Mouse (Mus musculus): ENCODE measurements at regions not wholly inside any gene's neighbourhood (a gene's known extent, or its start where the extent isn't known, plus 50 kb on each side); places are given as distances from the start of the nearest gene placed in this dataset.

DNA sequence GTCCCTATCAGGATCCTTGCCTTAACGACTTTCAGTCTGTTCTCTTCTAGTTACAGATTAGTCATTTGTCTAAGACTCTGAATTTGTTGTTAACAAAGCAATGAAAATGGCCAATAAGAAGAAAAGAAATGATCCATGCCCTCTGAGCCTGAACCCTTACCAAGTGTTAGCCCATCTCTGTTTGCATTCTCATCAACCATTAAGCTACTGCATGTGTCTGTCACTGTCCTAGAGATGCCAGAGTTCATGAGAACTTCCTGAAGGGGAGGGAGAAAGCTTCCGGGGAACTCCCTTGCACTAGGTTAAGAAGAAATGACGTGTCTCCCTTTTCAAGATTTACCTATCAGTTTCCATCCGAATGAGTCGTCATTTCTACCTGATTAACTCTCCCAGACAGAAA lies 106.7 kb upstream of the Zfp462 start:
- Histone ChIP-seq H3K27me3 (ENCODE audit: control insufficient read depth, insufficient read depth, low read length, poor library complexity, severe bottlenecking) (no peaks in the 10 kb centered on the region), H3K9me3 (replicated peaks; ENCODE audit: control insufficient read depth, insufficient read depth, low read length, poor library complexity, severe bottlenecking) (no peaks in the 10 kb centered on the region), H3K27ac (ENCODE audit: insufficient read depth, low read length) (no peak overlapping the region), H3K36me3 (ENCODE audit: control insufficient read depth, insufficient read depth, low read length, poor library complexity, severe bottlenecking) (no peaks in the 10 kb centered on the region), H3K9ac (ENCODE audit: low read depth, poor library complexity, severe bottlenecking) (no peak overlapping the region), H3K4me3 (ENCODE audit: low read depth, low read length) (no peak overlapping the region), H3K4me1 (ENCODE audit: control insufficient read depth, insufficient read depth, low read length) (no peaks in the 10 kb centered on the region)
- no peak for TF ChIP-seq POLR2A (IDR thresholded peaks at IDR 0.05; ENCODE audit: insufficient read depth, low read length)

DNA sequence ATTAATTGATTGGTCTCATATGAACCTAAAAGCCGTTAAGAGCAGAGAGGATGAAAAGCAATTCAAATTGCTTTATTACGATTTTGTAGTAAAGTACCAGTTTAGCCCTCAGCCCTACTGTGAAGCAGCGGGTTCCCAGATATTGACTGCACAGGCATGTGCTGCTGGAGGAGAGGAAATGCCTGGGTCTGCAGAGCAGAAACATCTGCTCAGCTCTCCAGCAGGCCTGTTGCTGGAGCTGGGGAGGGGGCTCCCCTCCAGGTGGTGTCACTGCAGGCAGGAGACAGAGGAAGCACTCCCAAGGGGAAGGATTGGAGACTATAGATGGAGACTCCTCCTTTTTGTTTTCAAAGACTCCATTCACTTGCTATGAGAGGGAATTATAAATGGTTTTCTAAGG lies 106.1 kb upstream of the Zfp462 start:
- TF ChIP-seq CTCF (IDR thresholded peaks at IDR 0.05; ENCODE audit: low read depth, low read length) = no peak
- TF ChIP-seq POLR2A (IDR thresholded peaks at IDR 0.05; ENCODE audit: insufficient read depth, low read length) = no peak
- no peak for TF ChIP-seq EP300 (IDR thresholded peaks at IDR 0.05; ENCODE audit: insufficient read depth, low read depth, low read length)
- no peak overlapping the region for H3K9ac ChIP-seq (ENCODE audit: low read depth, poor library complexity, severe bottlenecking)
- H3K27ac ChIP-seq (ENCODE audit: insufficient read depth, low read length) = no peak overlapping the region
- H3K4me1 ChIP-seq (ENCODE audit: control insufficient read depth, insufficient read depth, low read length) = no peaks in the 10 kb centered on the region
- no peaks in the 10 kb centered on the region for H3K9me3 ChIP-seq (replicated peaks; ENCODE audit: control insufficient read depth, insufficient read depth, low read length, poor library complexity, severe bottlenecking)
- no peak overlapping the region for H3K4me3 ChIP-seq (ENCODE audit: low read depth, low read length)
- H3K36me3 ChIP-seq (ENCODE audit: control insufficient read depth, insufficient read depth, low read length, poor library complexity, severe bottlenecking) = no peaks in the 10 kb centered on the region
- no peaks in the 10 kb centered on the region for H3K27me3 ChIP-seq (ENCODE audit: control insufficient read depth, insufficient read depth, low read length, poor library complexity, severe bottlenecking)

DNA sequence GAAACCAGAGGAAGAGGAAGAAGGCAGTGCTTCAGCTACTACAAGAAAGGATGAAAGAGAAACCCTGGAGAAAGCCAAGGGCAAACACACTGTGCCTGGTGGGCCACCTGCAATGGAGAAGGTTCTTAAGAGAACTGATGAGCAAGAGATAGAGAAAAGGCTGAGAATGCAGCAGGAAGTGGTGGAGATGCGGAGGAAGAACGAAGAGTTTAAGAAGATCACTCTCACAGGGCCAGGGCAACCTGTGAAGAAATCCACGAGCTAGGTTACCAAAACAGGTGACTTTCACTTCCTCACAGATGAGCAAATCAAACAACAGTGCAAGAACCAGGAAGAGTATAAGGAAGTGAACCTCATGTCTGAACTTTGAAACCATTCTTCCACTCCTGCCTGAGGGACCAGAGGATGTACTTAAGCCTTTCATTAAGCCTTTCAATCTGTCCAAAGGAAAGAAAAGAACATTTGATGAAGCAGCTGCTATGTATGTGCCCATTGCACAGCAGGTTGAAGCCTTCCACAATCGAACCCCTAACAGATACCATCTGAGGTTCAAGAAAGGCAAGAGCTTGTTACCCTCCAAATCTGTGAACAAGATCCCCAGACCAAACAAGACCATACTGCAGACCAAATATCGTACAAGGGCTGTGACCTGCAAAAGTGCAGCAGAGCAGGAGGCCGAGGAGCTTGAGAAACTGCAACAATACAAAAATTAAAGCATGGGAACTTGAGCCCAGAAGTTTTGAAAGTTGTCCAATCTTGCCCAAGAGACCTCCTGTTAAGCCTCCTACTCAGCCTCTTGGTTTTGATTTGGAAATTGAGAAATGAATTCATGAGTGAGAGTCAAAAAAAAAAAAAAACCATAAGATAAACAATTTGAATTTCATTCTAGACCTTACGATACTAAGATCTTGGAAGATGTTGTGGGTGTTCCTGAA lies 91.6 kb upstream of the Zfp462 start:
- Histone ChIP-seq H3K4me3 (ENCODE audit: low read depth, low read length) (no peak overlapping the region), H3K9me3 (replicated peaks; ENCODE audit: control insufficient read depth, insufficient read depth, low read length, poor library complexity, severe bottlenecking) (no peaks in the 10 kb centered on the region; the same call in 1 of the 2 replicates), H3K9ac (ENCODE audit: low read depth, poor library complexity, severe bottlenecking) (no peak overlapping the region), H3K27ac (ENCODE audit: insufficient read depth, low read length) (no peak overlapping the region), H3K27me3 (ENCODE audit: control insufficient read depth, insufficient read depth, low read length, poor library complexity, severe bottlenecking) (no peaks in the 10 kb centered on the region), H3K36me3 (ENCODE audit: control insufficient read depth, insufficient read depth, low read length, poor library complexity, severe bottlenecking) (no peaks in the 10 kb centered on the region), H3K4me1 (ENCODE audit: control insufficient read depth, insufficient read depth, low read length) (no peaks in the 10 kb centered on the region)
- TF ChIP-seq EP300 (IDR thresholded peaks at IDR 0.05; ENCODE audit: insufficient read depth, low read depth, low read length) = no peak
- TF ChIP-seq CTCF (IDR thresholded peaks at IDR 0.05; ENCODE audit: low read depth, low read length) = no peak
- no peak for TF ChIP-seq POLR2A (IDR thresholded peaks at IDR 0.05; ENCODE audit: insufficient read depth, low read length)

DNA sequence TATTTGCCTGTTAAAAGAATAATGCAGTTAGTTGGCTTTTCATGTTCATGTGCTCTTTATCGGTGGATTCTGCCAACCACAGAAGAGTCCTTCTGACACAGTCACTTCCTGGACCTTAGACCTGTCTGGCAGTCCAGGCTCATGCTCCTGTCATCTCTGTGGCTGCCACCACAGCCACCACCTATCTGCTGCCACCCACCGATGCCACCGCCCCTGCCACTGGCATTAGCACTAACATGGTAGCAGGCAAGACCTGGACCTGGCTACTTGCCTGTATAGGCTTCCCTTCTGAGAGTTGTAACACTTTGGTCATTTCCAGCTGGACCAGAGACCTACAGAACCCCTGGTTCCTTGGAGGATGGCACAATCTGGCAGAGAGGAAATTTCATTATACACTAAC lies 86.2 kb upstream of the Zfp462 start:
- H3K4me1 ChIP-seq (ENCODE audit: control insufficient read depth, insufficient read depth, low read length) = no peaks in the 10 kb centered on the region
- H3K27ac ChIP-seq (ENCODE audit: insufficient read depth, low read length) = no peak overlapping the region
- no peaks in the 10 kb centered on the region for H3K27me3 ChIP-seq (ENCODE audit: control insufficient read depth, insufficient read depth, low read length, poor library complexity, severe bottlenecking)
- H3K4me3 ChIP-seq (ENCODE audit: low read depth, low read length) = no peak overlapping the region
- no peak for TF ChIP-seq POLR2A (IDR thresholded peaks at IDR 0.05; ENCODE audit: insufficient read depth, low read length)
- no peak for TF ChIP-seq EP300 (IDR thresholded peaks at IDR 0.05; ENCODE audit: insufficient read depth, low read depth, low read length)
- TF ChIP-seq CTCF (IDR thresholded peaks at IDR 0.05; ENCODE audit: low read depth, low read length) = no peak
- H3K9ac ChIP-seq (ENCODE audit: low read depth, poor library complexity, severe bottlenecking) = no peak overlapping the region
- H3K36me3 ChIP-seq (ENCODE audit: control insufficient read depth, insufficient read depth, low read length, poor library complexity, severe bottlenecking) = no peaks in the 10 kb centered on the region
- H3K9me3 ChIP-seq (replicated peaks; ENCODE audit: control insufficient read depth, insufficient read depth, low read length, poor library complexity, severe bottlenecking) = no peaks in the 10 kb centered on the region; the same call in 1 of the 2 replicates

DNA sequence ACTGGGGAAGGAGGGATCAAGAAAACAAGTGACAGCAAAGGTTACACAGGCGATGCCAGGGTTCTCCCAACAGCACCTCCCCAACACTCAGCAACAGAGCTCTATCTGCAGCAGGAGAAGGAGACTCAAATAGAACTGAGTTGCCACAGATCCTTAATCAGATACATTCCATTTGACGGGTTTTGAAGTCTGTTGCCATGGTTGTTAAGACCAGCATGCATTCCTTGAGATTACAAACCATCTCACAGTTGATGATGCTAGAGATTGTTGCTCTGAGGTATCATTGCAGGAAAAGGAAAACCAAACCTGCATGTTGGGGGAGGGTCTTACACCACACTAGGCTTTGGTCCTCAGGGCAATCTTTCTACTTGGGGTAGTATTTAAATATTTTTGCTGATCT lies 78.8 kb upstream of the Zfp462 start:
- no peak overlapping the region for H3K27ac ChIP-seq (ENCODE audit: insufficient read depth, low read length)
- no peaks in the 10 kb centered on the region for H3K4me1 ChIP-seq (ENCODE audit: control insufficient read depth, insufficient read depth, low read length)
- no peak overlapping the region for H3K9ac ChIP-seq (ENCODE audit: low read depth, poor library complexity, severe bottlenecking)
- H3K4me3 ChIP-seq (ENCODE audit: low read depth, low read length) = no peak overlapping the region
- no peaks in the 10 kb centered on the region for H3K27me3 ChIP-seq (ENCODE audit: control insufficient read depth, insufficient read depth, low read length, poor library complexity, severe bottlenecking)
- no peaks in the 10 kb centered on the region for H3K9me3 ChIP-seq (replicated peaks; ENCODE audit: control insufficient read depth, insufficient read depth, low read length, poor library complexity, severe bottlenecking)
- TF ChIP-seq POLR2A (IDR thresholded peaks at IDR 0.05; ENCODE audit: insufficient read depth, low read length) (no peak), EP300 (IDR thresholded peaks at IDR 0.05; ENCODE audit: insufficient read depth, low read depth, low read length) (no peak), CTCF (IDR thresholded peaks at IDR 0.05; ENCODE audit: low read depth, low read length) (no peak)
- no peaks in the 10 kb centered on the region for H3K36me3 ChIP-seq (ENCODE audit: control insufficient read depth, insufficient read depth, low read length, poor library complexity, severe bottlenecking)

DNA sequence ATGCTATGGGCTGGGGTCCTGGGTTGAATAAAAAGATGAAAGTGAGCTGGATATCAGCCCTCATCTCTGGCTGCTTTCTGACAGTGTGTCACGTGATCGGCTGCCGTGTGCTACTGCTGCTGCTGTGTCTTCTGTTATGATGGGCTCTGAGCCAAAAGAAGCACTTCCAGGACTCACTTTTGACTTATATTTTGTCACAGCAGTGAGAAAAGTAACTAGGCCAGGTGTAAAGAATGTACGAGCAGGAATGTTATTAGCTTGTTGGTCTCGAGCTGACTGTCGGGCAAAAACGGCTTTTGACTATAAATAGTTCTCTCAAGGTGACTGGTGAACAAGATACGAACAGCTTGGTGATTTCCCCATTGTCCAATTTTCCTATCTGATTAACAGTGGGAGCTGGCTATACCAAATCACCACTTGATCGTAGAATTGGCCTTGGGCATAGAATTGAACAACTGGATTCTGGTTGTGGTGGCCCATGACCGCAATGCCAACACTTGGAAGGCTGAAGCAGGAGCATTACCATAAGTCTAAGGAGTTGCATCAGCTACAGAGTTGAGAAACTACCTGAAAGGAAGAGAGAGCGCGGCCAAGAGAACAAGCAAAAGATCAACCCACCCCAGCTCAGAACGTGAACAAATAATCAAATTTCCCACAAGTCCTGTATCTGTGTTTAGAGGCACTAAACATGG lies 70.6 kb upstream of the Zfp462 start:
- H3K27ac ChIP-seq (ENCODE audit: insufficient read depth, low read length) = no peak overlapping the region
- no peaks in the 10 kb centered on the region for H3K4me1 ChIP-seq (ENCODE audit: control insufficient read depth, insufficient read depth, low read length)
- no peak overlapping the region for H3K9ac ChIP-seq (ENCODE audit: low read depth, poor library complexity, severe bottlenecking)
- H3K36me3 ChIP-seq (ENCODE audit: control insufficient read depth, insufficient read depth, low read length, poor library complexity, severe bottlenecking) = no peaks in the 10 kb centered on the region
- no peaks in the 10 kb centered on the region for H3K9me3 ChIP-seq (replicated peaks; ENCODE audit: control insufficient read depth, insufficient read depth, low read length, poor library complexity, severe bottlenecking)
- no peak overlapping the region for H3K4me3 ChIP-seq (ENCODE audit: low read depth, low read length)
- TF ChIP-seq CTCF (IDR thresholded peaks at IDR 0.05; ENCODE audit: low read depth, low read length) = no peak
- no peak for TF ChIP-seq POLR2A (IDR thresholded peaks at IDR 0.05; ENCODE audit: insufficient read depth, low read length)
- TF ChIP-seq EP300 (IDR thresholded peaks at IDR 0.05; ENCODE audit: insufficient read depth, low read depth, low read length) = no peak
- no peaks in the 10 kb centered on the region for H3K27me3 ChIP-seq (ENCODE audit: control insufficient read depth, insufficient read depth, low read length, poor library complexity, severe bottlenecking)

Measured in ES-Bruce4 (cell line).